Mouse (Mus musculus) frontal cortex, postnatal 14 days (tissue): ENCODE results near the gene Hist1h2bh.
"Not testable (repeated sequence)": the region's sequence is repeated elsewhere in the genome, so short reads cannot be mapped to it uniquely, and the experiment has no call there.

Experiments used
- DNase-seq, 2 experiments: peaks; one replicate each; pipeline ENCODE4 v3.0.0; 2022; ENCODE audit warnings: low spot score in 2 of 2

Hist1h2bh gene

DNA sequence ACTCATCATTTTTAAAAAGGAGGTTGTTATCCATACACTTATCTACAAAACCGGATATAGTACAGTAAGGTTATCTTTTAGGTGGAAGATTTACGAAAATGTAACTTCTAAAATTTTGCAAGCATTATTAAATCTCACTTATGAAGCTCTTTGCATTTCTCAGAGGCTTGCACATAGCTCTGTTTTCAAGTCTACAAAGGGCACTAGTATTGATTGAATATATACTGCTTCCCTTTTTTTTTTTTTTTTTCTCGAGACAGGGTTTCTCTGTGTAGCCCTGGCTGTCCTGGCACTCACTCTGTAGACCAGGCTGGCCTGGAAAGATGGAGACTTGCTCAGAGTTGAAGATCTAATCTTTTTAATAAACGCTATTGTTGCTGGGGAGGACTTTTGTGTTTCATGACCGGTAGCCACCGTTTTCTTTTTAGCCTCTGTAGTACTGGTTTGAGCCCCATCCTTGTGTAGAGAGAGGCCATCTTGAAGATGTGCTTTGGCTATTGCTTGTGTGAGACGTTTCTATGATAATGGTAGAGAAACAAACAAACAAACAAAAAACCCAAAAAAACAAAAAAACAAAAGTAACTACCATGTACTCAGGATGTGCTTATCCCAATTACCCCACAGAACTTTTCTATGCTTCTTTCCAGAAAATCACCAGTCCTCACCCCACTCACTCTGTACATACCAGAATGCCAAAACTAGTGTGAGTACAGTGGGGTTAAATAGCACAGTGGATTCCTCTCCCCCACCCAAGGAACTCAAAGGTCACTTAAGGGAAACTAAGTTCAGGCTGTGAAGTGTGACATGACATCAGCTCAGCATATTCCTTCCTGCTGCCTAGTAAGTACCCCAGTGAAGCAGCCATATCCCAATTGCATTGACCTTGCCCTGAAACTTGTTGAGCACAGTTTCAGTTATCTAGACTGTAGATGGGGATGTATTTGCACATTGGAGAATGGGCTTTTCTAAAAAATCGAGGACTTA is 9.0 kb upstream of the Hist1h2bh start:
- DNase-seq = no peak

DNA sequence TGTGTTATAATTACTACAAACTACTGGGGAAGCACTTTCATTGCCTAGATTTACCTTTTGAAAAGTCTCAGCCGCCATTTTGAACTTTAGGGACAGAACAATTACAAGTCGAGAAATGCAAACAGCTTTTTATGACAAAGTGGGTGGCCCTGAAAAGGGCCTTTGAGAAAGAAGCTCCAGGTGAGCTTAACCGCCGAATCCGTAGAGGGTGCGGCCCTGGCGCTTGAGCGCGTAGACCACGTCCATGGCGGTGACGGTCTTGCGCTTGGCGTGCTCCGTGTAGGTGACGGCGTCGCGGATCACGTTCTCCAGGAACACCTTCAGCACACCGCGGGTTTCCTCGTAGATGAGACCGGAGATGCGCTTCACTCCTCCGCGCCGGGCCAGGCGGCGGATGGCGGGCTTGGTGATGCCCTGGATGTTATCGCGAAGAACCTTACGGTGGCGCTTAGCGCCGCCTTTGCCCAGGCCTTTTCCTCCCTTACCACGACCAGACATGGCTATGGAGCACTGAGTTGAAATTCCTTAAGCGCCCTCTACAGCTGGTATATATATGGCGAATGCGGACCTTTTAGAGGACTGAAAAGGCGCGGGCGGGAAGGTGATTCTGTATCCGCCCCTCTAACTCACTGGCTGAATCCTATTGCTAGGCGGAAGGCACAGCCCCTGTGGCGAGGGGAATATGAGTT is 8.1 kb upstream of the Hist1h2bh start, which contains the start of gene Hist1h4f:
Gene Hist1h4f (minus strand): TSS at position 503 of the 689 bp plus-strand sequence.
- peak; percentile 84 to 88 for DNase-seq

GRCm38 (mm10) chr13:23550761-23551145 is 7.6 kb upstream of the Hist1h2bh start:
- no peak for DNase-seq

DNA sequence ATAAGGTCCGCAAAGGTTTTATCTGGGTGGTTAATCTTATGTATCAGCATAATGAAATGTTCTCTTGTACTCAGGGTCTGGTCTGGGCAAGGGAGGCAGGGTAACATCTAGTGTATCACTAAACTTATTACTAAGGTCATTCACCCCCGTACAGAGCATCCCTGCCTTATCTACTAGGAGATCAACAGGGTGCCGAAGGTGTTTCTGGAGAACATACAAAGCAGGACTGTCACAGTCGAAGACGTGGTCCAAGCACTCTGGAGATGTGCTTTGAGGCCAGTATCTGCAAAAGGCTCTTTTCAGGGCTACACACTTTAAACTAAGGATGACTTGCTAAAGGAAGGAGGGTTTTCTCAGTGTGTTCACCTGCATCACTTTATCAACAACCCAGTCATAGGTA is 3.5 kb upstream of the Hist1h2bh start:
- DNase-seq = no peak

- DNase-seq = not testable (repeated sequence)
These were observed 1.6 kb upstream of the Hist1h2bh start for GRCm38 (mm10) chr13:23544787-23545120.

DNA sequence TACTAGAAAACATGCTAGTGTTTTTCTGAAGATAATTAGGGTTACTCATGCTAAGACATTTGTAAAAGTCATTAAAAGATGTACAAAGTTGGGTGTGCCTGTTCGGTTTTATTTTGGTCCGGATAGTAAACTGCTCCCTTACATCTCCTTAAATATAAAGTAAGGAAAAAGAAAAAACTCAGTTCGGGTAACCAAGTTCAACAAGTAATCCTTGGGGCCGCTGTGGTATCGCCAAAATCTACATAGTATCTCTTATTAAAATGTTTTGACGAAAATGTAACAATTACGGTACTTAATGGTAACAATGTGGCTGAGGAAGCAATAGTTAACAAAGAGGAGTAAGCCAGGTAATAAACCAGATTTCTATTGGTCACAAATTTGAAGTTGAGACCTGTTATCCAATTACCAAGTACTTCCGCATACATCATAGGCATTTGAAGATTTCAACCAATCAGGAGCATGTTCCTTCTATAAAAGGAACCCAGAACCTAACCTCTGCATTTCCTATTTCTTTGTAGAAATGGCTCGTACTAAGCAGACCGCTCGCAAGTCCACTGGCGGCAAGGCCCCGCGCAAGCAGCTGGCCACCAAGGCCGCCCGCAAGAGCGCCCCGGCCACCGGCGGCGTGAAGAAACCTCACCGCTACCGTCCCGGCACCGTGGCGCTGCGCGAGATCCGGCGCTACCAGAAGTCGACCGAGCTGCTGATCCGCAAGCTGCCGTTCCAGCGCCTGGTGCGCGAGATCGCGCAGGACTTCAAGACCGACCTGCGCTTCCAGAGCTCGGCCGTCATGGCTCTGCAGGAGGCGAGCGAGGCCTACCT is 984 bp upstream of the Hist1h2bh start, which contains the start of gene Hist1h3f:
Gene Hist1h3f (plus strand): TSS at position 88 of the 822 bp plus-strand sequence.
- peak; percentile 60 to 67 for DNase-seq

DNA sequence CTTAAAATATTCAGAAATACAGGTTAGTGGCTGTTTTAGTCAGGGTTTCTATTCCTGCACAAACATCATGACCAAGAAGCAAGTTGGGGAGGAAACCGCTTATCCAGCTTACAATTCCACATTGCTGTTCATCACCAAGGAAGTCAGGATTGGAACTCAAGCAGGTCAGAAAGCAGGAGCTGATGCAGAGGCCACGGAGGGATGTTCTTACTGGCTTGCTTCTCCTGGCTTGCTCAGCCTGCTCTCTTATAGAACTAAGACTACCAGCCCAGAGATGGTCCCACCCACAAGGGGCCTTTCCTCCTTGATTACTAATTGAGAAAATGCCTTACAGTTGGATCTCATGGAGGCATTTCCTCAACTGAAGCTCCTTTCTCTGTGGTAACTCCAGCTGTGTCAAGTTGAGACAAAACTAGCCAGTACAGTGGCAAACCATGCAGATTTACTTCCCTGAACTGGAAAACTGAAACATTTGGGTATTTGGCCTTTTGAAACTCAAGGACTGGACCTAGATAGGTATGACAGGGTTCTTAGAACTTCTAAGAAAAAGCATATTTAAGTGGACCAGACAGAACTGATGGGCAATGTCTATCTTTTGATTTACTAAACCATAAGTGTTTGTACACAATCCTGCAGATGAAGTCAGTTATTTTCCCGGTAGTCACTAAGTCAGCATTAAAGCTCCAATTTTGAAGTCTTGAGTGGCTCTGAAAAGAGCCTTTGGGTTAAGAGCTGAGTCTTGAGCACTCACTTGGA is 789 bp downstream of the Hist1h2bh start:
- DNase-seq = not testable (repeated sequence)

- no peak for DNase-seq
These were observed 1.7 kb downstream of the Hist1h2bh start for GRCm38 (mm10) chr13:23541497-23541896.

DNA sequence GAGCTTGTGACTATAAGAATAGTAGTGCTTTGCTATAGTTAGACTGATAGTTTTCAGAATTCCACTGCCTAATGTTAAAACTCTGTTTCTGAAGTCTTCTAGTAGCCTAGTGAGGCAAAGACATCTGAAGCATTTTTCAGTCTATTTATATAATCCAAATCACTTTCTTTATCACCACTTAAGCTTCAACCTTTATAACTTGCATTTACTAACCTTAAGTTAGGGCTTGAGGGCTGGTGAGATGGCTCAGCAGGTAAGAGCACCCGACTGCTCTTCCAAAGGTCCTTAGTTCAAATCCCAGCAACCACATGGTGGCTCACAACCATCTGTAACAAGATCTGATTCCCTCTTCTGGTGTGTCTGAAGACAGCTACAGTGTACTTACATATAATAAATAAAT is 3.4 kb downstream of the Hist1h2bh start:
- not testable (repeated sequence) for DNase-seq

GRCm38 (mm10) chr13:23538249-23538648 is 4.9 kb downstream of the Hist1h2bh start:
- DNase-seq = no peak

DNA sequence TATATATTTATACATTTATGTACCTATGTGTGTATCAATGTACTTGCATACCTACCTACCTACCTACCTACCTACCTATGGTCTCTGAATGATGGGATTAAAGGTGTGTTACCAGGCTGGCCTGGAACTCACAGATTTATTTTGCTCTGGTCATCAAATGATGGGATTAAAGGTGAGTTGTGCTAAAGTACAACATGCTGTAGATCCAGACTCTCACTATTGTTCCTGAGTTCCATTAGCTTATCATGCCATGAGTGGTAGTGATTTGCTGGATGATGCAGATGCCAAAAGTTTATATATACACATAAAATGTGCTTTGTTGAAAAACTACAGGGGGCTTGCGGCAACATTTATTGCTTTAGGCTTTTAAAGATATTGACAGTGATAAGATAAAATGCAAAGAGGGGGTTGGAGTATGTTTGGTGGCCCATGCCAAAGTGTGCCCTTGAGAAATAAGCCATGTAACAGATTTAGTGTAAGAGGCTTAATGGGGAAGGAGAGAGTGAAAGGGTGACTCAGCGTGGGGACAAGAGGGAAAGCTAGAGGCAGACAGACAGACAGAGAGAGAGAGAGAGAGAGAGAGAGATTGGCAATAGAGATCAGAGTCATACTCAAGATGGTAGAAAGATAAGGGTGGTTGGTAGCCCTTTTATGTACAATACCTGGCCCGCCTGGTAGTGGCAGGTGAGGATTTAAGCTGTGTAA is 6.0 kb downstream of the Hist1h2bh start:
- no peak for DNase-seq

GRCm38 (mm10) chr13:23536076-23536822 is 6.9 kb downstream of the Hist1h2bh start:
- DNase-seq = no peak

DNA sequence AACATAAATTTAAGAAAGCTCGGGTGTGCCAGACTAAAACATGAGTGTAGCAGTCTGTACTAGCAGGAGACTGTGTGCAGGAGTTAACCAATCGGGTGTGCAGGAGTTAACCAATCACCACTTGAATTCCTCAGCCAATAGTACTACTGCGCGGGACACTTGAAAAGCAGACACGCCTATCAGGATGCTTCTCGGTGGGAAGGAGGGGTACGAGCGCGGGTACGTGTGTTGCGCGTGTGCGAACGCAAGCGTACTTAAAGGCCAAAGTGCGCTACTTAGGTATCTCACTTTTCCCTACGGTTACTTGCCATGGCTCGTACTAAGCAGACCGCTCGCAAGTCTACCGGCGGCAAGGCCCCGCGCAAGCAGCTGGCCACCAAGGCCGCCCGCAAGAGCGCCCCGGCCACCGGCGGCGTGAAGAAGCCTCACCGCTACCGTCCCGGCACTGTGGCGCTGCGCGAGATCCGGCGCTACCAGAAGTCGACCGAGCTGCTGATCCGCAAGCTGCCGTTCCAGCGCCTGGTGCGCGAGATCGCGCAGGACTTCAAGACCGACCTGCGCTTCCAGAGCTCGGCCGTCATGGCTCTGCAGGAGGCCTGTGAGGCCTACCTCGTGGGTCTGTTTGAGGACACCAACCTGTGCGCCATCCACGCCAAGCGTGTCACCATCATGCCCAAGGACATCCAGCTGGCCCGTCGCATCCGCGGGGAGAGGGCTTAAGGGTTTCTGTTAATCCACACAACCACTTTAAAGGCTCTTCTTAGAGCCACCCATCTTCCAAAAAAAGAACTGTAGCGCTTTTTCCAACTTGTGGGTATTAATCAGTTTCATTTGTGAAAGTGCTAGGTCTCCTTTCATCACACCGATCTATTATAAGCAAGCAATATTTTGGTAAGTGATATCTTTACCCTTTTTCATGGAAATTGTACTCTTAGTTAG is 7.8 kb downstream of the Hist1h2bh start, which contains the start of gene Hist1h3g:
Gene Hist1h3g (plus strand): TSS at position 286 of the 939 bp plus-strand sequence.
- peak; percentile 89 to 90 for DNase-seq

GRCm38 (mm10) chr13:23534368-23535131 is 8.6 kb downstream of the Hist1h2bh start:
- DNase-seq = no peak

GRCm38 (mm10) chr13:23533560-23534367 is 9.4 kb downstream of the Hist1h2bh start, which contains the start of gene Hist1h2af:
Gene Hist1h2af (plus strand): TSS chr13:23533906.
- peak; percentile 54 to 66 for DNase-seq

DNA sequence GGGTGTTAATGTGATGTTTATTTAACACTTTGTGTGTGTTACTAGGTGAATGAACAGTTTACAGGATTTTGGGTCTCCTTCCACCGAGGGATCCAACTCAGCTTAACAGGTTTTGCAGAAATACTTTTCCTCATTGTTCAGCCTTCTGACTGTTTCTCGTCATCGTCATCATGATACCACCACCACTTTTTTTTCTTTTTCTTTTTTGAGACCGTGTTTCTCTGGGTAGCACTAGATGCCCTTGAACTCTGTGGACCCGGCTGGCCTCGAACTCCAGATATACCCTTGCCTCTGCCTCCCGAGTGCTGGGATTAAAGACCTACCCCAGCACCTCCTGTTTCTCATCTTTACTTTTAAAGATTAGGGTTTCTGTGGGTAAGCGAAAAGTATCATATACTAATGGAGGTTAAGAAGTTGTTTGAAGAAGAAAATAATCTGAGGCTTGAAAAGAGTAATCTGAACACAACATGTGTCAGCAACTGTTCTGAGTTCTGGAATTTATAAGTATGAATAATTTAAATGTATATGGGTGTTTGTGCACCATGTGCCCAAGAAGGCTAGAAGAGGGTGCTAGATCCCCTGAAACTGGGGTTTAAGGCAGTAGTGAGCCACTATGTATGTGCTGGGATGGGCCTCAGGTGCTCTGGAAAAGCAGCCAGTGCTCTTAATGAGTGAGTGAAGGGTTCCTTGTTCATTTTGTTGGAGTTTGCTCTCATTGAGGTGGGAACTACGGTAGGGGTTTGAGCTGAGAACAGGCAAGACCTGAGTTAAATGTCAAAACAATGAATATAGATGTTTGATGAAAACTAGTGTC is 10.7 kb downstream of the Hist1h2bh start:
- DNase-seq = no peak
